Comparison of ENCODE assay signal across 8 mouse cellular contexts in the genomic region with DNA sequence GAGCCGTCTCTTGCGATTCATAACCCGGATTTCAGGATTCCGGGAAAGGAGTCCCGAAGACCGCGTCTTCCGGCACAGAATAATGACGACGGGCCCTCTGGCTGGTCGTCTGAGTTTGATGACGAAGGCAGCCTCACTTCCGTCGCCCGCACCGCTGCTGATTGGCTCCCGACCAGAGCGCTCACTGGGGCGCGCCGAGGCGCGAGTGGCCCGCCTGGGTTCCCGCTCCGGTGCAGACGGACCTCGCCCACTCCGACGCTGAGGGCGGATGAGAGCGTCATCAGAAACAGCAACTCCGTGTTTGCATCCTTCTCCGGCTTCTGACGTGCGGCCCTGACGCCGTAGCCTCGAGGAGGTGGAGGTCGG. TPM values are rescaled to one million over a fixed set of nuclear protein-coding genes. Genes with fewer than 3 reads are reported as not detected.
DNase-seq lines count a peak whose midpoint lies in the region; ATAC-seq and TF ChIP-seq lines count a peak whose summit lies in the region.

Gene Stk19 (minus strand): TSS at position 90 of the 366 bp plus-strand sequence.
Gene Dxo (plus strand): TSS at position 164 of the 366 bp plus-strand sequence.

- H3K9ac ChIP-seq in heart, embryonic 12.5 days: peak within 1 kb of the TSS; percentile 76
- peak within 1 kb of the TSS; percentile 72 for H3K9ac ChIP-seq in kidney, postnatal 0 days (ENCODE audit: low read depth, low read length)
- peak within 1 kb of the TSS; percentile 74 for H3K9ac ChIP-seq in liver, embryonic 11.5 days (ENCODE audit: low read depth, low read length)
- peak within 1 kb of the TSS; percentile 50 for H3K9ac ChIP-seq in stomach, embryonic 14.5 days (replicated peaks; ENCODE audit: low read depth, low read length)

- peaks cover 54% of the 10 kb centered on the region for H3K36me3 ChIP-seq in heart, embryonic 12.5 days
- H3K36me3 ChIP-seq in kidney, postnatal 0 days (ENCODE audit: insufficient read depth, low read length): peaks cover 35% of the 10 kb centered on the region
- peaks cover 13% of the 10 kb centered on the region; the same call in 1 of the 2 replicates for H3K36me3 ChIP-seq in liver, embryonic 11.5 days (ENCODE audit: control insufficient read depth, insufficient read depth, low read length)
- H3K36me3 ChIP-seq in stomach, embryonic 14.5 days (ENCODE audit: control insufficient read depth, insufficient read depth, low read length): peaks cover 28% of the 10 kb centered on the region

- under 1% methylated on average over 40 of the region's 40 CpGs for WGBS in heart, embryonic 12.5 days
- WGBS in kidney, postnatal 0 days: under 1% methylated on average over 40 of the region's 40 CpGs
- WGBS in liver, embryonic 11.5 days: under 1% methylated on average over 40 of the region's 40 CpGs
- under 1% methylated on average over 40 of the region's 40 CpGs for WGBS in stomach, embryonic 14.5 days

- H3K9me3 ChIP-seq in heart, embryonic 12.5 days (replicated peaks): no peaks in the 10 kb centered on the region
- no peaks in the 10 kb centered on the region for H3K9me3 ChIP-seq in kidney, postnatal 0 days (replicated peaks; ENCODE audit: low read length)
- no peaks in the 10 kb centered on the region for H3K9me3 ChIP-seq in liver, embryonic 11.5 days (ENCODE audit: control insufficient read depth, low read length)
- no peaks in the 10 kb centered on the region for H3K9me3 ChIP-seq in stomach, embryonic 14.5 days (ENCODE audit: control insufficient read depth, low read depth, low read length)

- peaks cover 26% of the 10 kb centered on the region for H3K4me1 ChIP-seq in heart, embryonic 12.5 days (replicated peaks)
- H3K4me1 ChIP-seq in kidney, postnatal 0 days (replicated peaks; ENCODE audit: insufficient read depth, low read length): peaks cover 5% of the 10 kb centered on the region; the same call in 1 of the 2 replicates
- peaks cover 27% of the 10 kb centered on the region for H3K4me1 ChIP-seq in liver, embryonic 11.5 days (replicated peaks; ENCODE audit: control insufficient read depth, insufficient read depth, low read length)
- peaks cover 17% of the 10 kb centered on the region for H3K4me1 ChIP-seq in stomach, embryonic 14.5 days (ENCODE audit: control insufficient read depth, insufficient read depth, low read length)

- peak within 1 kb of the TSS; percentile 19 for H3K27ac ChIP-seq in heart, embryonic 12.5 days (ENCODE audit: poor library complexity, severe bottlenecking)
- peak within 1 kb of the TSS; percentile 77 for H3K27ac ChIP-seq in kidney, postnatal 0 days
- H3K27ac ChIP-seq in liver, embryonic 11.5 days (ENCODE audit: low read depth, low read length): peak within 1 kb of the TSS; percentile 57
- H3K27ac ChIP-seq in stomach, embryonic 14.5 days (ENCODE audit: low read length): 0 out of 2 replicates have a peak within 1 kb of the TSS, but pooled peaks have one; percentile 61

- TF ChIP-seq CTCF in kidney, postnatal 0 days (IDR thresholded peaks at IDR 0.05; ENCODE audit: low read depth): no peak

- peak within 1 kb of the TSS; percentile 92 for H3K4me3 ChIP-seq in heart, embryonic 12.5 days
- peak within 1 kb of the TSS; percentile 80 for H3K4me3 ChIP-seq in kidney, postnatal 0 days (replicated peaks; ENCODE audit: low read depth, low read length)
- peak within 1 kb of the TSS; percentile 71 for H3K4me3 ChIP-seq in liver, embryonic 11.5 days (ENCODE audit: low read depth, low read length)
- peak within 1 kb of the TSS; percentile 63 for H3K4me3 ChIP-seq in stomach, embryonic 14.5 days (ENCODE audit: low read depth, low read length)

- H3K27me3 ChIP-seq in heart, embryonic 12.5 days (replicated peaks): no peaks in the 10 kb centered on the region
- no peaks in the 10 kb centered on the region for H3K27me3 ChIP-seq in kidney, postnatal 0 days (ENCODE audit: insufficient read depth, low read length)
- no peaks in the 10 kb centered on the region for H3K27me3 ChIP-seq in liver, embryonic 11.5 days (replicated peaks; ENCODE audit: control insufficient read depth, insufficient read depth, low read length)
- H3K27me3 ChIP-seq in stomach, embryonic 14.5 days (ENCODE audit: control insufficient read depth, insufficient read depth, low read length): no peaks in the 10 kb centered on the region

- peak; percentile 95 for ATAC-seq in erythroid progenitor cell, adult 5-6 weeks (replicated peaks; ENCODE audit: low FRiP score, poor library complexity, severe bottlenecking)
- peak; percentile 95 for ATAC-seq in heart, embryonic 12.5 days (ENCODE audit: insufficient number of reproducible peaks, low FRiP score)
- ATAC-seq in kidney, postnatal 0 days (replicated peaks; ENCODE audit: low FRiP score, low read depth): peak; percentile 91
- peak; percentile 92 for ATAC-seq in liver, embryonic 11.5 days (replicated peaks; ENCODE audit: low FRiP score)
- peak; percentile 93 for ATAC-seq in stomach, embryonic 14.5 days (ENCODE audit: insufficient number of reproducible peaks, insufficient read depth, low FRiP score, low read depth)

- H3K4me2 ChIP-seq in heart, embryonic 12.5 days: peak within 1 kb of the TSS; percentile 97
- peak within 1 kb of the TSS; percentile 83 for H3K4me2 ChIP-seq in kidney, postnatal 0 days (ENCODE audit: low read length)
- H3K4me2 ChIP-seq in liver, embryonic 11.5 days: peak within 1 kb of the TSS; percentile 92
- H3K4me2 ChIP-seq in stomach, embryonic 14.5 days (replicated peaks; ENCODE audit: low read depth, low read length): peak within 1 kb of the TSS; percentile 93

- DNase-seq in CD4-positive helper T cell, adult 2 months (ENCODE audit: low read depth, low spot score): peak; percentile 98
- DNase-seq in brain, embryonic 18.5 days (ENCODE audit: low read depth, low spot score): peak; percentile 93
- DNase-seq in kidney, postnatal 0 days (ENCODE audit: low spot score): peak; percentile 97
- peak; percentile 95 for DNase-seq in liver, embryonic 11.5 days (ENCODE audit: low spot score)
- peak; percentile 97 for DNase-seq in naive thymus-derived CD4-positive, alpha-beta T cell, adult 2 months (ENCODE audit: low read depth)

RNA-seq across cellular contexts. Expression of gene Stk19, which starts in this region (rescaled TPM):
- 12.6 and 18.0 TPM in 2 replicates for total RNA-seq in erythroid progenitor cell, adult 5-6 weeks (2015; ENCODE audit: low replicate concordance)
- 20.5 and 22.2 TPM in 2 replicates for total RNA-seq in erythroid progenitor cell, adult 5-6 weeks (2017; ENCODE audit: low replicate concordance)
- polyA plus RNA-seq in heart, embryonic 12.5 days (2016; fragmentation: Nextera tagmentation; extraction: Ambion mirVana): 18.2 and 19.6 TPM in 2 replicates
- 30.3 and 30.8 TPM in 2 replicates for polyA plus RNA-seq in kidney, postnatal 0 days (2015; fragmentation: Nextera tagmentation; extraction: Ambion mirVana)
- 25.1 and 27.1 TPM in 2 replicates for polyA plus RNA-seq in liver, embryonic 11.5 days (2014; fragmentation: Nextera tagmentation; extraction: Ambion mirVana)
- polyA plus RNA-seq in stomach, embryonic 14.5 days (2014; fragmentation: Nextera tagmentation; extraction: Ambion mirVana): 22.3 and 27.3 TPM in 2 replicates

RNA-seq across cellular contexts. Expression of gene Dxo, which starts in this region (rescaled TPM):
- total RNA-seq in erythroid progenitor cell, adult 5-6 weeks (2015; ENCODE audit: low replicate concordance): 49.4 and 52.0 TPM in 2 replicates
- 13.4 and 26.7 TPM in 2 replicates for total RNA-seq in erythroid progenitor cell, adult 5-6 weeks (2017; ENCODE audit: low replicate concordance)
- 37.2 and 39.9 TPM in 2 replicates for polyA plus RNA-seq in heart, embryonic 12.5 days (2016; fragmentation: Nextera tagmentation; extraction: Ambion mirVana)
- polyA plus RNA-seq in kidney, postnatal 0 days (2015; fragmentation: Nextera tagmentation; extraction: Ambion mirVana): 48.2 and 49.7 TPM in 2 replicates
- polyA plus RNA-seq in liver, embryonic 11.5 days (2014; fragmentation: Nextera tagmentation; extraction: Ambion mirVana): 55.4 and 56.3 TPM in 2 replicates
- polyA plus RNA-seq in stomach, embryonic 14.5 days (2014; fragmentation: Nextera tagmentation; extraction: Ambion mirVana): 52.9 and 56.4 TPM in 2 replicates

Comparison
In these comparisons a context has a peak if more than half of its experiments do, and no peak if none do; other contexts are left out.
1. Peak in every context shown above with its lines: DNase-seq, ATAC-seq, H3K4me3 ChIP-seq and H3K27ac ChIP-seq.
2. H3K27ac ChIP-seq: peak in every context shown above with its lines; median percentile 77 in kidney, postnatal 0 days; 61 in stomach, embryonic 14.5 days; 57 in liver, embryonic 11.5 days; 19 in heart, embryonic 12.5 days.